Mouse (Mus musculus) lung, postnatal 25 days (tissue): ENCODE data around the gene Gm13290.
"Not testable (repeated sequence)": the region's sequence is repeated elsewhere in the genome, so short reads cannot be mapped to it uniquely, and the experiment has no call there.

Experiments
- DNase-seq: peaks from one replicate; pipeline ENCODE4 v3.0.0; 2022; ENCODE audit warnings: low spot score

The Gm13290 gene

DNA sequence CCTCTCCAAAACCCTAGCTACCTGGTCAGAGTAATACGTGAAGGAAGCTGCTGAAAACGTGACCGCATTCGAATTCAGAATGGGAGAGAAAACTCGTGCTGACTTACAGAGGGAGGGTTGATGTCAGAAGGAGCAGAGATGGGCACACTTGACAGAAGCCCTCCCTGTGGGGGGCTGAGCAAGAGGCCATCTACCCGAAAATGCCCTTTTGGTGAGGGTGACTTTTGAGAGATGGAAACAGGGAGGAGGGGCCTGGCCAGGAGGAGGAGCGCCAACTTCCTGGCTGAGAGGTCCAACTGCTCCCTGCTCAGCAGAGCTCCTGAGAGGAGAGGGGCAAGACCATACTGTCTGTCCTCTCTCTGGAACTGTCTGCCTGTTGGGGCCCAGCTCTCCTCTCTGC is 8.2 kb downstream of the Gm13290 start, which contains the start of gene Ifnz:
TSS of gene Ifnz (plus strand) at position 301 of the 400 bp plus-strand sequence.
- not testable (repeated sequence) for DNase-seq

GRCm38 (mm10) chr4:88782335-88782734 is 8.7 kb downstream of the Gm13290 start:
- DNase-seq: not testable (repeated sequence)

DNA sequence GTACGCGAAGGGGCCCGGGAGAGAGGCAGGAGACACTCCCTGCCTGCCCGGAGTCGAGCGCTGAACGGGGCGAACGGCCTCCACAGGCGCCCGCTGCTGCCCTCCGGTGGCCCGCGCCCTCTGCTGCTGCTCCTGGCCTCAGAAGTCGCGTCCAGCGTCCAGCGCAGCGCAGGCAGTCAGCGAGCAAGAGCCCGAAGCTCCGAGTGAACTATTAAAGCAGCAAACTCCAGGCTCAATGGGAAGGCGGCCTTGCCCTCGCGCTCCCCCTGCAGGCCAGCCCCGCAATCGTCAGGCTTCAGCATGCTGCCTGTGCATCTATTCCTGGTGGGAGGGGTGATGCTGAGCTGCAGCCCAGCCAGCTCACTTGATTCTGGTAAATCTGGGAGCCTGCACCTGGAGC is 11.8 kb downstream of the Gm13290 start, which contains the start of gene Gm13276:
TSS of gene Gm13276 (plus strand) at position 301 of the 400 bp plus-strand sequence.
- not testable (repeated sequence) for DNase-seq

DNA sequence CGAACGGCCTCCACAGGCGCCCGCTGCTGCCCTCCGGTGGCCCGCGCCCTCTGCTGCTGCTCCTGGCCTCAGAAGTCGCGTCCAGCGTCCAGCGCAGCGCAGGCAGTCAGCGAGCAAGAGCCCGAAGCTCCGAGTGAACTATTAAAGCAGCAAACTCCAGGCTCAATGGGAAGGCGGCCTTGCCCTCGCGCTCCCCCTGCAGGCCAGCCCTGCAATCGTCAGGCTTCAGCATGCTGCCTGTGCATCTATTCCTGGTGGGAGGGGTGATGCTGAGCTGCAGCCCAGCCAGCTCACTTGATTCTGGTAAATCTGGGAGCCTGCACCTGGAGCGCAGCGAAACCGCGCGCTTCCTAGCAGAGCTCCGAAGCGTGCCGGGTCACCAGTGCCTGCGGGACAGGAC is 14.8 kb downstream of the Gm13290 start, which contains the start of gene Gm13277:
TSS of gene Gm13277 (plus strand) at position 231 of the 400 bp plus-strand sequence.
- DNase-seq: peak; percentile 77

DNA sequence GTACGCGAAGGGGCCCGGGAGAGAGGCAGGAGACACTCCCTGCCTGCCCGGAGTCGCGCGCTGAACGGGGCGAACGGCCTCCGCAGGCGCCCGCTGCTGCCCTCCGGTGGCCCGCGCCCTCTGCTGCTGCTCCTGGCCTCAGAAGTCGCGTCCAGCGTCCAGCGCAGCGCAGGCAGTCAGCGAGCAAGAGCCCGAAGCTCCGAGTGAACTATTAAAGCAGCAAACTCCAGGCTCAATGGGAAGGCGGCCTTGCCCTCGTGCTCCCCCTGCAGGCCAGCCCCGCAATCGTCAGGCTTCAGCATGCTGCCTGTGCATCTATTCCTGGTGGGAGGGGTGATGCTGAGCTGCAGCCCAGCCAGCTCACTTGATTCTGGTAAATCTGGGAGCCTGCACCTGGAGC is 17.6 kb downstream of the Gm13290 start, which contains the start of gene Gm13278:
TSS of gene Gm13278 (plus strand) at position 301 of the 400 bp plus-strand sequence.
- not testable (repeated sequence) for DNase-seq

DNA sequence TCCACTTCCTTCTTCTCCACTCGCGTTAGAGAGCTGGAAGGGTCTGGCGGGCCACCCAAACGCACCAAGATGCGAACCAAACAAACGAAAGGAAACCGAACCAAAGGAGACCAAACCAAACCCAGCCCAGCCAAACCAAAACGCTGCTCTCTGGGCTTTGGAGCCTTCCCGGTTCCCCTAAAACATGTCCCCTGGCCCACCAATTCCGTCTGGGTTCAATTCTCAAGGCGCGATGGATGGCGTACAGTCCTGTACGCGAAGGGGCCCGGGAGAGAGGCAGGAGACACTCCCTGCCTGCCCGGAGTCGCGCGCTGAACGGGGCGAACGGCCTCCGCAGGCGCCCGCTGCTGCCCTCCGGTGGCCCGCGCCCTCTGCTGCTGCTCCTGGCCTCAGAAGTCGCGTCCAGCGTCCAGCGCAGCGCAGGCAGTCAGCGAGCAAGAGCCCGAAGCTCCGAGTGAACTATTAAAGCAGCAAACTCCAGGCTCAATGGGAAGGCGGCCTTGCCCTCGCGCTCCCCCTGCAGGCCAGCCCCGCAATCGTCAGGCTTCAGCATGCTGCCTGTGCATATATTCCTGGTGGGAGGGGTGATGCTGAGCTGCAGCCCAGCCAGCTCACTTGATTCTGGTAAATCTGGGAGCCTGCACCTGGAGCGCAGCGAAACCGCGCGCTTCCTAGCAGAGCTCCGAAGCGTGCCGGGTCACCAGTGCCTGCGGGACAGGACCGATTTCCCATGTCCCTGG is 20.5 kb downstream of the Gm13290 start, which contains the start of gene Gm13275:
TSS of gene Gm13275 (plus strand) at position 552 of the 740 bp plus-strand sequence.
- peak; percentile 38 for DNase-seq

GRCm38 (mm10) chr4:88797097-88797496 is 23.5 kb downstream of the Gm13290 start, which contains the start of gene Gm13279:
Gm13279 (plus strand) TSS chr4:88797397.
- DNase-seq: not testable (repeated sequence)

GRCm38 (mm10) chr4:88799365-88799764 is 25.7 kb downstream of the Gm13290 start, which contains the start of gene Gm13285:
Gm13285 (plus strand) TSS chr4:88799665.
- not testable (repeated sequence) for DNase-seq

GRCm38 (mm10) chr4:88802954-88803353 is 29.3 kb downstream of the Gm13290 start, which contains the start of gene Gm13287:
Gm13287 (plus strand) TSS chr4:88803254.
- not testable (repeated sequence) for DNase-seq

DNA sequence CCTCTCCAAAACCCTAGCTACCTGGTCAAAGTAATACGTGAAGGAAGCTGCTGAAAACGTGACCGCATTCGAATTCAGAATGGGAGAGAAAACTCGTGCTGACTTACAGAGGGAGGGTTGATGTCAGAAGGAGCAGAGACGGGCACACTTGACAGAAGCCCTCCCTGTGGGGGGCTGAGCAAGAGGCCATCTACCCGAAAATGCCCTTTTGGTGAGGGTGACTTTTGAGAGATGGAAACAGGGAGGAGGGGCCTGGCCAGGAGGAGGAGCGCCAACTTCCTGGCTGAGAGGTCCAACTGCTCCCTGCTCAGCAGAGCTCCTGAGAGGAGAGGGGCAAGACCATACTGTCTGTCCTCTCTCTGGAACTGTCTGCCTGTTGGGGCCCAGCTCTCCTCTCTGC is 31.6 kb downstream of the Gm13290 start, which contains the start of gene Gm13288:
TSS of gene Gm13288 (plus strand) at position 301 of the 400 bp plus-strand sequence.
- DNase-seq: not testable (repeated sequence)

- peak; percentile 6 for DNase-seq
Observed at GRCm38 (mm10) chr4:88805761-88806160, 32.1 kb downstream of the Gm13290 start.

DNA sequence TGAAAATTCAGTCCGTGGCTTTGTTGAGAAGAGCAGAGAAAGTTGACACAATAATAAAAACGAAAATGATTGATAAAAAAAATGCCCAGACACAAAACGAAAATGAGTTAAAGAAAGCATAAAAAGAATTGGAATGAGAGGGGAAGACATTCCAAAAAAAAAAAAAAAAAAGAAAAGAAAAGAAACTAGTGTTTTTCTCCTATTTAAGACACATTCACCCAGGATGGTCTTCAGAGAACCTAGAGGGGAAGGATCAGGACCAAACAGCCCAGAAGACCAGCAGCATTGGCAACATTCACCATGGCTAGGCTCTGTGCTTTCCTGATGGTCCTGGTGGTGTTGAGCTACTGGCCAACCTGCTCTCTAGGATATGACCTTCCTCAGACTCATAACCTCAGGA is 42.3 kb downstream of the Gm13290 start, which contains the start of gene Ifna7:
TSS of gene Ifna7 (plus strand) at position 301 of the 400 bp plus-strand sequence.
- DNase-seq: no peak

DNA sequence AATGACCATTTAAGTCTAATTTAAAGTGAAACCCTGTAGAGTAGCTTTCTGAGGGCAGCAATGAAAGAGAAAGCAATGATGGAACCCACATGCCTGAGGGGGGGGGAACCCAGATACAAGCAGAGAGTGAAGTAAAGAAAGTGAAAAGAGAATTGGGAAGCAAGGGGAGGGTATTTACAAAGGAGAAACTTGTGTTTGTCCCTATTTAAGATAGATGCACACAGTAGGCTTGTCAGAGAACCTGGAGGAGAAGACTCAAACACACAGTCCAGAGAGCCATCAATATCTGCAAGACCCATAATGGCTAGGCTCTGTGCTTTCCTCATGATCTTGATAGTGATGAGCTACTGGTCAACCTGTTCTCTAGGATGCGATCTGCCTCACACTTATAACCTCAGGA is 46.0 kb downstream of the Gm13290 start, which contains the start of gene Ifna11:
TSS of gene Ifna11 (plus strand) at position 301 of the 400 bp plus-strand sequence.
- DNase-seq: no peak

- DNase-seq: peak; percentile 1
Observed at GRCm38 (mm10) chr4:88822995-88823394, 49.4 kb downstream of the Gm13290 start.
